Mouse (Mus musculus): ENCODE data around the gene Nckap1l. TPM values are rescaled to one million over a fixed set of nuclear protein-coding genes. Genes with fewer than 3 reads are reported as not detected.

Gene Nckap1l
- polyA plus RNA-seq, 1 experiment from 2014 or later: 2.1 TPM

DNA sequence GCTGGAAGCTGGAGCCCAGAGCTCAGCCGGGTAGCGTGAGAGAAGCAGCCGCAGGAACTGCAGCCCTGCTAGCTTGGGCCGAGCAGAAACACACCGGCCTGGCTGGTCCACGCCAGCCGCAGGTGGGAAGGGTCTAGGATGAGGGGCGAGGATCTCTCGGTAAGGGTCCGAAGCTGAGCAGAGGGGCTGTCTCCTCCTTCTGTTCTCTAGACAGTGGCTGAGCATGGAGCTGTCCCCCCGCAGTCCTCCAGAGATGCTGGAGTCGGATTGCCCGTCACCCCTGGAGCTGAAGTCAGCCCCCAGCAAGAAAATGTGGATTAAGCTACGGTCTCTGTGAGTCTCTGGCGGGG is 49.6 kb downstream of the Nckap1l start:
- Histone ChIP-seq H3K27ac (peak overlapping the region; percentile 79), H3K4me1 (peaks cover 23% of the 10 kb centered on the region), H3K4me3 (peak overlapping the region; percentile 69), H3K27me3 (0 out of 2 replicates have a peak, but pooled peaks cover 10% of the 10 kb centered on the region), H3K4me2 (replicated peaks) (peak overlapping the region; percentile 97), H3K9me3 (replicated peaks) (no peaks in the 10 kb centered on the region), H3K36me3 (no peaks in the 10 kb centered on the region), H3K9ac (peak overlapping the region; percentile 85)
- peak; percentile 81 for ATAC-seq (ENCODE audit: low FRiP score)
- WGBS: under 1% methylated on average over 15 of the region's 15 CpGs

DNA sequence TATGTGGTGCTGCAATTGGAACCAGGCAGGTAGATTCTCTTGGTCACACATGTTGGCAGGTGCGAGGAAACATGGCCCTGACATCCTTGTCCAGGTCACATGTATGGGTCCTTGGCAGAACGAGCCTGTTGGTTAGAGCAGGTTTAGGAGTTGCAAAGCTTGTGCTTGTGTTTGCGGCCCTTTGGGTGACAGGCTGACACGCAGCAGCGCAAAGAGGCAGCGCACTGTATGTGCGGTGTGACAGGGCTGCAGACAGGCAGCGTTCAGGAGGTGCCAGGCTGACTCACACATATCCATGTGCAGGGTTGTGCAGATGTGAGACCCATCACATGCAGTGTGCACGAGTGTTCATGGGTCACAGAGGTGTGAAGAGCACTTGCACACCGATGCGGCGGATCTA is 50.1 kb downstream of the Nckap1l start:
- Histone ChIP-seq H3K4me2 (replicated peaks) (peak overlapping the region; percentile 97), H3K9me3 (replicated peaks) (no peaks in the 10 kb centered on the region), H3K36me3 (no peaks in the 10 kb centered on the region), H3K27me3 (0 out of 2 replicates have a peak, but pooled peaks cover 10% of the 10 kb centered on the region), H3K9ac (peak overlapping the region; percentile 85), H3K4me1 (peaks cover 23% of the 10 kb centered on the region), H3K27ac (peak overlapping the region; percentile 79; the same call in 1 of the 2 replicates), H3K4me3 (peak overlapping the region; percentile 69)
- peak; percentile 36 for ATAC-seq (ENCODE audit: low FRiP score)
- 43% methylated on average over 12 of the region's 12 CpGs for WGBS

DNA sequence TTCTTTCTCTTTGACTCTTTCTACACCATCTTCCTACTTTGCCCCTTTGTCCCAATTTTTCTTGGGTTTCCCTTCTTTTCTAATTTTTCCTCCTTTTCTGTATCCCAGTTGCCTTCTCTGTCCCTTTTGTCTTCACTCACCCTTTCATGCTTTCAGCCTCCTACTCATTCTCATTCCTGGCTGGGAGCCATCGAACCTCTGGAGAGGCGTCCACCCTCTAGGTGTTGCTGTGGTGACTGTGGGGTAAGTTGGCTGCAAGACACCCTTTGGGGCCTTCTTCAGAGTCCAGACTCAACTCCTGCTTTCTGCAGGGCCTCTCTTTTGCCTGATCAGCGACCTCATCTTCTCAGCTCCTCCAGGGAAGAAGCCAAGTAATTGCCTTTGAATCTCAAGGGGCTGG is 55.7 kb downstream of the Nckap1l start:
- peaks cover 22% of the 10 kb centered on the region for H3K4me1 ChIP-seq

DNA sequence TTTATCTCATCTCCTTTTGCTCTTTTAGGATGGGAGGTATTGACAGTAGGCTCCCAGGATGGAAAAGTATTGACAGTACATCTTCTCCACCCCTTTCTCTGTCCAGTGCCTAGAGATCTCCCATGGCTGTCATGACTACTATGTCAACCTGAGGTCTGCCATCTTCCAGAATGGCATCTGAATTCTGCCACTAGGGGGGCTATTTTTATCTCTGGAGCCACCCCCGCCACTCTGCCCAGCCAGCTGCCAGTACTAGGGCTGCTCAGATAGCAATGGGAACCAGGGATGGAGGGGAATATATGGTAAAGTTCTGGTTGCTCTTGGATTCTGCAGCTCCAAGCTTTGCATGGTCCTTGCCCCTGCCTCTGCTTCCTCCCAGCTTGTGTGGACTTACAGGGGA is 58.1 kb downstream of the Nckap1l start:
- Histone ChIP-seq H3K27me3 (no peaks in the 10 kb centered on the region), H3K27ac (no peak overlapping the region), H3K4me1 (peaks cover 32% of the 10 kb centered on the region), H3K9ac (no peak overlapping the region), H3K9me3 (replicated peaks) (no peaks in the 10 kb centered on the region), H3K36me3 (peaks cover 2% of the 10 kb centered on the region; the same call in 1 of the 2 replicates), H3K4me3 (no peak overlapping the region), H3K4me2 (replicated peaks) (no peak overlapping the region)
- ATAC-seq (ENCODE audit: low FRiP score): no peak
- WGBS: 61% methylated on average over 1 of the region's 1 CpGs

More for the DNA sequence above, 55.7 kb downstream of the Nckap1l start:
- H3K36me3 ChIP-seq: peaks cover 2% of the 10 kb centered on the region; the same call in 1 of the 2 replicates
- H3K4me2 ChIP-seq (replicated peaks): no peak overlapping the region
- WGBS: 55% methylated on average over 3 of the region's 3 CpGs
- H3K9ac ChIP-seq: no peak overlapping the region
- H3K4me3 ChIP-seq: no peak overlapping the region
- H3K9me3 ChIP-seq (replicated peaks): no peaks in the 10 kb centered on the region
- no peak overlapping the region for H3K27ac ChIP-seq
- ATAC-seq (ENCODE audit: low FRiP score): no peak
- H3K27me3 ChIP-seq: no peaks in the 10 kb centered on the region

DNA sequence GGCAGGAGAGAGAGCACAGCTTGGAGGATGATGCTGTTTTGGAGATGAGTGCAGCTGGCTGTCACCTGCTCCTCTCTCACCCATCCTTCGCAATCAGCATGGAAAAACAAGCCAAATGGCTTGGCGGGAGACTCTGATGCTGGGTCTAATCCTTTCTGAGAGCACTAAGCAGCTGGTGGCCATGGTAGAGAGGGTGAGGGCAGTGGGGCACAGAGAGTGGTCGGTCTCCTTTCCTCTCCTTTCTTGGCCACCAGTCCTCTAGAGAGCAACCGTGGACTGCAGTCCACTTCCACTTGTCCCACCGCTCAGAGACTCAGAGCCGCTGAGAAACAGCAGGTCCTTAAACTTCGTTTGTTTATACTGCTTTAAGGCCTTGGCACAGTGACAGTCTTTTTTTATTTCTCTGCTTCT is 60.0 kb downstream of the Nckap1l start:
- Histone ChIP-seq H3K36me3 (peaks cover 2% of the 10 kb centered on the region; the same call in 1 of the 2 replicates), H3K27me3 (no peaks in the 10 kb centered on the region), H3K27ac (peak overlapping the region; percentile 75), H3K9me3 (replicated peaks) (no peaks in the 10 kb centered on the region), H3K4me1 (peaks cover 36% of the 10 kb centered on the region), H3K9ac (peak overlapping the region; percentile 15; the same call in 1 of the 2 replicates), H3K4me2 (replicated peaks) (peak overlapping the region; percentile 49), H3K4me3 (no peak overlapping the region)
- peak; percentile 60 for ATAC-seq (ENCODE audit: low FRiP score)
- 6% methylated on average over 7 of the region's 7 CpGs for WGBS

DNA sequence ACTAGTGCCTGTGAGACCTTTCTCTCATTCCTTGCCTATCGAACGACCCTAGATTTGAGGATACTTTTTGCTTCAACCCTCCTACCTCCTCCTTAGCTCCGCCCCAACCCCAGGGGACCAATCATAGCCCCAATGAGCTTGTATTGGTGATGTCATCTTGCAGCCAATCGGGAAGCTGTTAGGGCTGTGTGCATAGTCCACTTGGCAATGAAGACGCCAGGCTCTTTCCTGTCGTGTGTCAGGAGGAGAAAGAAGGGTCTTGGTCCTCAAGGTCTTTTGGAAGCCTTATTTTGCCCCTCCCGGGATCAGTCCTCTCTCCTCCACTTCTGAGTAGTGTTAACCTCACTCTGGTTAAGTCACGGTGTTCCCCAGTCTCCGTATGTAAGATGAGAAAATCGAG is 60.5 kb downstream of the Nckap1l start:
- Histone ChIP-seq H3K9ac (peak overlapping the region; percentile 32; the same call in 1 of the 2 replicates), H3K36me3 (peaks cover 2% of the 10 kb centered on the region; the same call in 1 of the 2 replicates), H3K27me3 (no peaks in the 10 kb centered on the region), H3K4me1 (peaks cover 41% of the 10 kb centered on the region), H3K4me2 (replicated peaks) (peak overlapping the region; percentile 49), H3K9me3 (replicated peaks) (no peaks in the 10 kb centered on the region), H3K27ac (peak overlapping the region; percentile 75), H3K4me3 (peak overlapping the region; percentile 30)
- WGBS: 3% methylated on average over 10 of the region's 10 CpGs
- ATAC-seq (ENCODE audit: low FRiP score): peak; percentile 87

DNA sequence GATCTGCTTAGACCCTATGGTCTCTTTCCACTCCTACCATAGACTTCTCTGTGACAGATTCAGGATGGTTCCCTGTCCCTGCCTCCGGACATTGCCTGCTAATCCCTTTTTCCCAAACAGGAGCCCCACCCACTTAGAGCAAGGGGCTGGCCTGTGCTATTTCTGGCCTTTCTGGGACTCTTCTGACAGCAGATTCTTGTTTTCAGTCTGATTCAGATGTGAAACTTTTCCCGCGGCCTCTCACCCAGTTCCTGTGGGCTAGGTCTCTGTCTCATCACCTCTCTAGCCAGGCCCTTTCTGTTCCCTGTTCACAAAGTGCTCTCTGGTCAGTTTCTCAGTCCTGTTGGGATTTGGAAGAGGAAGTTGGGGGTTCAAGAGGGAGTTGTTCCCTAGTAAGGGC is 61.3 kb downstream of the Nckap1l start:
- peak overlapping the region; percentile 13; the same call in 1 of the 2 replicates for H3K27ac ChIP-seq
- no peak for ATAC-seq (ENCODE audit: low FRiP score)
- H3K36me3 ChIP-seq: peaks cover 2% of the 10 kb centered on the region; the same call in 1 of the 2 replicates
- peak overlapping the region; percentile 47; the same call in 1 of the 2 replicates for H3K9ac ChIP-seq
- peaks cover 49% of the 10 kb centered on the region for H3K4me1 ChIP-seq
- no peaks in the 10 kb centered on the region for H3K9me3 ChIP-seq (replicated peaks)
- H3K4me2 ChIP-seq (replicated peaks): peak overlapping the region; percentile 49
- H3K27me3 ChIP-seq: no peaks in the 10 kb centered on the region
- no peak overlapping the region for H3K4me3 ChIP-seq
- 45% methylated on average over 3 of the region's 3 CpGs for whole genome bisulfite sequencing

DNA sequence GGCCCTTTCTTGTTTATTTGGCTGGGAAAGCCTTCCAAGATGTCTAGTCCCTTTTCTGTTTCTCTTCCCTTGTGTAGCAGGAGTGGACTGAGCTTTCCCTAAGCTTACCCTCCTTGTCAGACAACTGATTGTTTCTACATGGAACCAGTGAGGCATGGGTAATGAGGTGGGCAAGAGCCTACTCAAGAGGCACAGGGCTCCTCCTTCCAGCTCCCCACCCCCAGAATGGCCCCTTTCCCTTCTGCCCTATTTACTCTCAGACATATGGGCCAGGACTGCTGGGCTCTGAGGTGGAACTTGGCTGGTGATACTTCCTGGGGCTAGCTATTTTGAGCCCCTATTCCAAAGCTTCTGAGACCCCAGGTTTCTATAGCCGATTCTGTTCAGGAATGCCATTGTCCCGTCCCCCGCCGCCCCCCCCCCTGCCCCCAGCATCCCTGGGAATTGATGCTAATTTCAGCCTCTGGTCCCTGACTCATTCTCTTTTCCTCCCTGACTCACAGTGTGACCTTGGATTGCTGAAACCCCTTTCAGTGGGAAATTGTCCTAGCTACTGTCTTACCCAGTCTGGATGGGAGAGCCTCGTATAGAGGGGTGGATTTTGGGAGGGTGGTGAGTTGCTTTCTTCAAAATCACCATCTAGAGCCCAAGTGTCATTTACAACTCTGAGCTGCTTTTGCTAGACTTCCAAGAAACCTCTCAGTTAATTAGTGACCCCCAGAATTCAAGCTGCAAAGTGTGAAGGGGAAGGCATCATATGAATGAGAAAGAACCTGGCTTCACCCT is 65.2 kb downstream of the Nckap1l start:
- H3K4me2 ChIP-seq (replicated peaks): peak overlapping the region; percentile 29
- H3K9me3 ChIP-seq (replicated peaks): no peaks in the 10 kb centered on the region
- H3K27me3 ChIP-seq: no peaks in the 10 kb centered on the region
- peak; percentile 79 for ATAC-seq (ENCODE audit: low FRiP score)
- peak overlapping the region; percentile 95 for H3K27ac ChIP-seq
- peaks cover 13% of the 10 kb centered on the region for H3K36me3 ChIP-seq
- no peak overlapping the region for H3K4me3 ChIP-seq
- H3K4me1 ChIP-seq: peaks cover 61% of the 10 kb centered on the region
- WGBS: 4% methylated on average over 5 of the region's 5 CpGs
- no peak overlapping the region for H3K9ac ChIP-seq

DNA sequence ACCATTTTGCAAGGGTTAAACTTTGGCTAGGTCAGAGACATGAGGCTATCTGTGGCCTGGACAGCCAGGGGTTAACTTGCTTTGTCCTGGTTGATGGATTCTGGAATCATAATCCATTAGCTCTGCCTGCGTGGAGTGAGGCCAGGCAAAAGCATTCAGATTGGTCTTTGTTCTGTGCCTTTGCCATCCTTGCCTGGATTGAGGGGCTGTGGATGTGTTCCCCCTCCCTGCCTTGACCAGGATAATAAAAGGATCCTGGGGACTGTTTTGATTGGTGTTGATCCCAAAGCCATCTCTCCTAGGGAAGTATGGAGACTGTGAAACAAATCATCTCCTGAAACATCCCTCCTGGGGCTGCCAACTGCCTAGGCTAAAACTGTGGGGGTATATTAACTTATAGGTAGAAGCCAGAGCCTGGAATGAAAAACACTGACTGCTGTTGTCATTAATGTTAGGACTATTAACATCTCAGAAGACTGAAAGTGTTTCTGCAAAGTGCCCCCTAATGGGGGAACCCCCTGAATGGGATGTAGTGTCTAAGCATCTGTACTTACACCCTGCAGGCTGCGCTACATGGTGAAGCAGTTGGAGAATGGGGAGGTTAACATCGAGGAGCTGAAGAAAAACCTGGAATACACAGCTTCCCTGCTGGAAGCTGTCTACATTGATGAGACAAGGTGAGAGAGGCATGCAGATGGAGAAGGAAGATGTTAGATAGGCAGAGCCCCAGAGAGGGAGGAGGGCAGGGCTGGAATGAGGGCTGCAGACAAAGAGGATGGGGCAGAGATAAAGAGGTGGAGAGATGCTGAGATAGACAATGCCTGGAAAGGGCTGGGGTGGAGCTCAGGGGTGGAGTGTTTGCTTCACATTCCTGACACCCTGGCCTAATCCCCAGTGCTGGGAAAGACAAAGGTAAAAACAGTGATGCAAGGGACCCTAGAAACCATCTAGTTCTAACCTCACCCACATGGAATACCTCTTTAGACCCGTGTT is 66.1 kb downstream of the Nckap1l start:
- peak overlapping the region; percentile 95 for H3K27ac ChIP-seq
- H3K9ac ChIP-seq: peak overlapping the region; percentile 32; the same call in 1 of the 2 replicates
- no peak overlapping the region for H3K4me3 ChIP-seq
- H3K27me3 ChIP-seq: no peaks in the 10 kb centered on the region
- peak overlapping the region; percentile 29 for H3K4me2 ChIP-seq (replicated peaks)
- peak; percentile 82 for ATAC-seq (ENCODE audit: low FRiP score)
- H3K36me3 ChIP-seq: peaks cover 22% of the 10 kb centered on the region
- peaks cover 55% of the 10 kb centered on the region for H3K4me1 ChIP-seq
- H3K9me3 ChIP-seq (replicated peaks): no peaks in the 10 kb centered on the region
- WGBS: 13% methylated on average over 4 of the region's 4 CpGs

DNA sequence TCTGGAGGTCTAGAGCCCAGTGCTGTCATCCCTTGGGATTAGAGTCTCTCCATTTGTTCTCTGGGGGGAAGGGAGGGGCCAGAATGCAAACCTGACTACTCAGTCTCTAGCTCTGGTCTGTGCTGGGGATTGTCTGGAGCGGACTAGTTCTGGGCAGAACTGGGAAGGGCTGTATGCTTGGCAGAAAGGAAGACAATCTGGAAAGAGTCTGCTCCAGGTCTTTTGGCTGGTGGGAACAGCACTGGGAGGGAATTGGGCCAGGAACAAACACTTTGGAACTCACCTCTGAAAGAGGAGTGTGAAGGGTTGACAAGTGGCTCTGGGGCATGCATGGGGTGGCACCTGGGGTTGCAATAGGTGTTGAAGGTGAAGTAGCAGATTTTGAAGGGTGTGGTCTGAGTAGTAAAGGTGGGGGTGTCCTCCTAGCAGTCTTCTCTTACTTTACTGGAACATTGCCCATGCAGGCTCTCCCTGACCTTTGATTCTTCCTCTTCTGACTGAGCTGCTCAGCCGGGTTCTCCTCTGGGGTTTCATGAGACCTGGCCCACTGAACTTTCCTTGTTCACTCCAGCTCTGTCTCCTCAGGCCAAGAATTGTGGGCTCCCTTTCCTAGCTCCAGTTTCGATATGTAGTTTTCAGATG is 69.0 kb downstream of the Nckap1l start:
- peaks cover 48% of the 10 kb centered on the region for H3K36me3 ChIP-seq
- H3K27me3 ChIP-seq: no peaks in the 10 kb centered on the region
- no peak overlapping the region for H3K4me3 ChIP-seq
- H3K4me2 ChIP-seq (replicated peaks): no peak overlapping the region
- no peak overlapping the region for H3K9ac ChIP-seq
- WGBS: 77% methylated on average over 3 of the region's 3 CpGs
- ATAC-seq (ENCODE audit: low FRiP score): no peak
- H3K27ac ChIP-seq: peak overlapping the region; percentile 53
- peaks cover 39% of the 10 kb centered on the region for H3K4me1 ChIP-seq
- H3K9me3 ChIP-seq (replicated peaks): no peaks in the 10 kb centered on the region

DNA sequence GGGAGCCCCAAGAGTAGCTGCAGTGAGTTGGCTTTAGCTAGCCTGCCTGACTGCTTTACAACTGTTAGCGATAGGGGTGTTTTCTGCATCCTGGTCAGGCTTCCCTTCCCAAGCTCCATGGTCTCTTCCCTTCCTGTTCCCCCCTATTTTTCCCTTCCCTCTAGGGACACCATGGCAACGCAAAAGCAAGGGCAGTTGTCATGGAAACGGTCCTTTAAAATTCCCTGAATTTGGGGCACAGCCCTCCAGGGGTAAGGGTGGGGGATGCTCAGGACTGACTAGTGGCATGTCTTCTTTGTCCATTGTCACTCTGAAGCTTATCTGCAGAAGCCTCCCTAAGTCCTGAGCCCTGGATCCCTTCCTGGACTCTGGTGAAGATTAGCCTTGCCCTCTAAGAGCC is 69.6 kb downstream of the Nckap1l start:
- no peak overlapping the region for H3K9ac ChIP-seq
- 34% methylated on average over 3 of the region's 3 CpGs for WGBS
- ATAC-seq (ENCODE audit: low FRiP score): no peak
- peaks cover 54% of the 10 kb centered on the region for H3K36me3 ChIP-seq
- H3K9me3 ChIP-seq (replicated peaks): no peaks in the 10 kb centered on the region
- no peak overlapping the region for H3K4me3 ChIP-seq
- no peak overlapping the region for H3K4me2 ChIP-seq (replicated peaks)
- no peaks in the 10 kb centered on the region for H3K27me3 ChIP-seq
- H3K27ac ChIP-seq: peak overlapping the region; percentile 53; the same call in 1 of the 2 replicates
- peaks cover 37% of the 10 kb centered on the region for H3K4me1 ChIP-seq

All from hindbrain, embryonic 12.5 days (tissue).